Mouse (Mus musculus): ENCODE data around the gene Dzip1.
A peak's percentile ranks its signal among the peaks of the same experiment; 100 is the strongest.

DNA sequence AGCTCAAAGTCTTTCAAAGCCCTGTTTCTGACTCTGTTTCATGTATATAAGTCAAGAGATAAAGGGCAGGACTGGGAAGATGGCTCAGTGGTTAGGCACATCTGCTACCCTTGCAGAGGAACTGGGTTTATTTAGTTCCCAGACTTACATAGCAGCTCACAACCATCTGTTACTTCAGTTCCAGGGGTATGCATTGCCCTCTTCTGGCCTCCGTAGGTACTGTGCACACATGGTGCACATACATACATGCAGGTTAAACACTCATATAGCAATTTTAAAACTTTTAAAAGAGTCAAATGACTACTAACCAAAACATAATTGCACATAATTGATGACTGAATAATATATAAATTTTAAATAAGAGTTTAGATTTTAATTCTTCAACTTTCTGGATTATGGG is 24.3 kb downstream of the Dzip1 start:
- TF ChIP-seq CTCF (conservative IDR thresholded peaks at IDR 0.05 in 1 of 2, IDR thresholded peaks at IDR 0.05 in 1 of 2; ENCODE audit: low read depth in 2 of 2, low read length in 2 of 2) (peak in 1 of 2 experiments; percentile 32; a peak in 2 of 4 replicates), USF1 (IDR thresholded peaks at IDR 0.05; ENCODE audit: low read depth, low read length) (no peak), MAFK (IDR thresholded peaks at IDR 0.05; ENCODE audit: insufficient replicate concordance, low read length) (no peak), POLR2A (IDR thresholded peaks at IDR 0.05; ENCODE audit: low read depth, low read length) (no peak), ETS1 (conservative IDR thresholded peaks at IDR 0.05; ENCODE audit: low read depth, low read length) (no peak), POLR2AphosphoS2 (IDR thresholded peaks at IDR 0.05; ENCODE audit: low read depth, low read length) (no peak), CHD2 (IDR thresholded peaks at IDR 0.05; ENCODE audit: low read length) (no peak), ZMIZ1 (IDR thresholded peaks at IDR 0.05; ENCODE audit: low read depth, low read length) (no peak), PAX5 (IDR thresholded peaks at IDR 0.05; ENCODE audit: low read length) (no peak), EP300 (IDR thresholded peaks at IDR 0.05; ENCODE audit: low read length) (no peak), TCF12 (IDR thresholded peaks at IDR 0.05; ENCODE audit: low read depth, low read length) (no peak), JUND (conservative IDR thresholded peaks at IDR 0.05; ENCODE audit: low read depth, low read length) (no peak), MYC (IDR thresholded peaks at IDR 0.05; ENCODE audit: low read depth, low read length) (no peak)

All from CH12.LX (cell line).